Mouse (Mus musculus) midbrain, embryonic 15.5 days (tissue): ENCODE data around the gene Ncl. TPM values are rescaled to one million over a fixed set of nuclear protein-coding genes. Genes with fewer than 3 reads are reported as not detected.

Experiments used
- ATAC-seq: fragments of 200-750 bp; cut with Nextera tagmentation; replicated peaks from 2 replicates; pipeline ENCODE4 v1.8.0; 2017; ENCODE audit warnings: moderate TSS enrichment
- H3K27ac ChIP-seq: fragments of 300-500 bp; sonication (generic); 2 replicates; pipeline ENCODE4 v1.5.1; 2015; ENCODE audit warnings: mild to moderate bottlenecking, inconsistent platforms
- H3K27me3 ChIP-seq: fragments of 300-500 bp; sonication (generic); replicated peaks from 2 replicates; pipeline ENCODE4 v1.6.1; 2015; ENCODE audit warnings: inconsistent platforms
- H3K36me3 ChIP-seq: fragments of 300-500 bp; sonication (generic); replicated peaks from 2 replicates; pipeline ENCODE4 v1.6.1; 2015; ENCODE audit warnings: inconsistent platforms
- H3K4me1 ChIP-seq: fragments of 300-500 bp; sonication (generic); 2 replicates; pipeline ENCODE4 v1.6.1; 2015; ENCODE audit warnings: inconsistent platforms
- H3K4me2 ChIP-seq: fragments of 300-500 bp; sonication (generic); 2 replicates; pipeline ENCODE4 v1.6.1; 2015; ENCODE audit warnings: inconsistent platforms, mild to moderate bottlenecking, moderate library complexity
- H3K4me3 ChIP-seq: fragments of 300-500 bp; sonication (generic); 2 replicates; pipeline ENCODE4 v1.5.1; 2015; ENCODE audit warnings: mild to moderate bottlenecking, inconsistent platforms
- H3K9ac ChIP-seq: fragments of 300-500 bp; sonication (generic); 2 replicates; pipeline ENCODE4 v1.6.1; 2015; ENCODE audit warnings: mild to moderate bottlenecking, inconsistent platforms
- H3K9me3 ChIP-seq: fragments of 300-500 bp; sonication (generic); 2 replicates; pipeline ENCODE4 v1.6.1; 2016; ENCODE audit warnings: inconsistent platforms
- WGBS: fragments of 180-500 bp; shearing (Covaris S2); methylation state at CpG from one replicate; pipeline ENCODE4 v1.1.7; 2015; ENCODE audit warnings: mixed read lengths; 5-methylcytosine and 5-hydroxymethylcytosine counted together
- polyA plus RNA-seq: library from polyadenylated mRNA; unstranded; fragments of >200 nt; fragmentation: Nextera tagmentation; extraction: Ambion mirVana; gene quantifications from 2 replicates; pipeline ENCODE4 v1.2.1, GENCODE M21; 2015

Ncl gene
- polyA plus RNA-seq, 1 experiment from 2014 or later: 193 TPM

- Histone ChIP-seq H3K4me3 (no peak overlapping the region), H3K9ac (no peak overlapping the region), H3K27ac (no peak overlapping the region), H3K9me3 (no peaks in the 10 kb centered on the region), H3K4me2 (no peak overlapping the region), H3K36me3 (no peaks in the 10 kb centered on the region), H3K27me3 (peaks cover 15% of the 10 kb centered on the region), H3K4me1 (peaks cover 12% of the 10 kb centered on the region)
- ATAC-seq: no peak
- 44% methylated on average over 4 of the region's 4 CpGs for WGBS
Observed at GRCm38 (mm10) chr1:86307871-86308641, 51.1 kb downstream of the Ncl start.

GRCm38 (mm10) chr1:86307177-86307762, 51.9 kb downstream of the Ncl start:
- no peaks in the 10 kb centered on the region for H3K9me3 ChIP-seq

GRCm38 (mm10) chr1:86306686-86307085, 52.5 kb downstream of the Ncl start:
- peaks cover 20% of the 10 kb centered on the region for H3K4me1 ChIP-seq
- no peaks in the 10 kb centered on the region for H3K9me3 ChIP-seq
- no peaks in the 10 kb centered on the region for H3K36me3 ChIP-seq
- H3K27ac ChIP-seq: no peak overlapping the region
- WGBS: 85% methylated on average over 3 of the region's 3 CpGs
- ATAC-seq: no peak
- no peak overlapping the region for H3K4me2 ChIP-seq
- no peak overlapping the region for H3K4me3 ChIP-seq
- peaks cover 26% of the 10 kb centered on the region for H3K27me3 ChIP-seq
- no peak overlapping the region for H3K9ac ChIP-seq

More at GRCm38 (mm10) chr1:86307177-86307762, 51.9 kb downstream of the Ncl start:
- 90% methylated on average over 7 of the region's 7 CpGs for WGBS
- Histone ChIP-seq H3K4me1 (peaks cover 20% of the 10 kb centered on the region), H3K4me3 (no peak overlapping the region), H3K27me3 (peaks cover 20% of the 10 kb centered on the region), H3K36me3 (no peaks in the 10 kb centered on the region), H3K9ac (no peak overlapping the region), H3K27ac (no peak overlapping the region), H3K4me2 (no peak overlapping the region)
- ATAC-seq: no peak

GRCm38 (mm10) chr1:86303873-86304250, 55.3 kb downstream of the Ncl start:
- WGBS: 2% methylated on average over 16 of the region's 16 CpGs
- H3K36me3 ChIP-seq: no peaks in the 10 kb centered on the region
- no peaks in the 10 kb centered on the region for H3K9me3 ChIP-seq
- peak overlapping the region; percentile 97 for H3K4me2 ChIP-seq
- H3K9ac ChIP-seq: peak overlapping the region; percentile 75
- H3K27ac ChIP-seq: no peak overlapping the region
- peaks cover 12% of the 10 kb centered on the region for H3K4me1 ChIP-seq
- no peak; the same call in 1 of the 2 replicates for ATAC-seq
- H3K27me3 ChIP-seq: peaks cover 30% of the 10 kb centered on the region
- peak overlapping the region; percentile 80 for H3K4me3 ChIP-seq

GRCm38 (mm10) chr1:86303063-86303872, 55.9 kb downstream of the Ncl start:
- peaks cover 30% of the 10 kb centered on the region for H3K27me3 ChIP-seq
- H3K36me3 ChIP-seq: no peaks in the 10 kb centered on the region
- peak overlapping the region; percentile 80 for H3K4me3 ChIP-seq
- H3K27ac ChIP-seq: peak overlapping the region; percentile 57; the same call in 1 of the 2 replicates
- H3K4me2 ChIP-seq: peak overlapping the region; percentile 97
- under 1% methylated on average over 62 of the region's 65 CpGs for WGBS
- peak; percentile 90 for ATAC-seq
- H3K4me1 ChIP-seq: peaks cover 12% of the 10 kb centered on the region
- no peaks in the 10 kb centered on the region for H3K9me3 ChIP-seq
- H3K9ac ChIP-seq: peak overlapping the region; percentile 75

GRCm38 (mm10) chr1:86302532-86302931, 56.7 kb downstream of the Ncl start, which contains the start of gene B3gnt7:
TSS of gene B3gnt7 (plus strand) at chr1:86302832.
- no peaks in the 10 kb centered on the region for H3K9me3 ChIP-seq
- peak within 1 kb of the TSS; percentile 80 for H3K4me3 ChIP-seq
- peak within 1 kb of the TSS; percentile 97 for H3K4me2 ChIP-seq
- no peak for ATAC-seq
- peak within 1 kb of the TSS; percentile 57; the same call in 1 of the 2 replicates for H3K27ac ChIP-seq
- no peaks in the 10 kb centered on the region for H3K36me3 ChIP-seq
- H3K4me1 ChIP-seq: peaks cover 12% of the 10 kb centered on the region
- H3K27me3 ChIP-seq: peaks cover 30% of the 10 kb centered on the region
- 18% methylated on average over 6 of the region's 6 CpGs for WGBS
- peak within 1 kb of the TSS; percentile 75 for H3K9ac ChIP-seq

- Histone ChIP-seq H3K9me3 (no peaks in the 10 kb centered on the region), H3K4me1 (peaks cover 12% of the 10 kb centered on the region), H3K36me3 (no peaks in the 10 kb centered on the region), H3K27ac (no peak overlapping the region), H3K27me3 (peaks cover 30% of the 10 kb centered on the region), H3K9ac (no peak overlapping the region), H3K4me2 (no peak overlapping the region), H3K4me3 (no peak overlapping the region)
- no peak for ATAC-seq
- 54% methylated on average over 6 of the region's 6 CpGs for WGBS
Observed at GRCm38 (mm10) chr1:86301221-86302091, 57.7 kb downstream of the Ncl start.

- WGBS: 53% methylated on average over 7 of the region's 7 CpGs
- peaks cover 30% of the 10 kb centered on the region for H3K27me3 ChIP-seq
Observed at GRCm38 (mm10) chr1:86300731-86301130, 58.5 kb downstream of the Ncl start.

GRCm38 (mm10) chr1:86300093-86300492, 59.1 kb downstream of the Ncl start:
- Histone ChIP-seq H3K9me3 (no peaks in the 10 kb centered on the region), H3K36me3 (no peaks in the 10 kb centered on the region), H3K4me3 (no peak overlapping the region), H3K4me1 (peaks cover 12% of the 10 kb centered on the region), H3K9ac (no peak overlapping the region), H3K27ac (no peak overlapping the region), H3K27me3 (peaks cover 26% of the 10 kb centered on the region), H3K4me2 (no peak overlapping the region)
- ATAC-seq: no peak
- 31% methylated on average over 2 of the region's 2 CpGs for WGBS

More at GRCm38 (mm10) chr1:86300731-86301130, 58.5 kb downstream of the Ncl start:
- no peak overlapping the region for H3K4me2 ChIP-seq
- ATAC-seq: no peak
- no peak overlapping the region for H3K27ac ChIP-seq
- peaks cover 12% of the 10 kb centered on the region for H3K4me1 ChIP-seq
- H3K4me3 ChIP-seq: no peak overlapping the region
- H3K36me3 ChIP-seq: no peaks in the 10 kb centered on the region
- H3K9ac ChIP-seq: no peak overlapping the region
- no peaks in the 10 kb centered on the region for H3K9me3 ChIP-seq
